Mouse (Mus musculus) G1E (cell line): ENCODE data around the gene Pla2g4b. TPM values are rescaled to one million over a fixed set of nuclear protein-coding genes. Genes with fewer than 3 reads are reported as not detected.

ENCODE experiments used
- ATAC-seq: 2 replicates; pipeline ENCODE4 v1.8.0; 2016; ENCODE audit warnings: mild to moderate bottlenecking; ENCODE audit not compliant: insufficient number of reproducible peaks, poor library complexity, low FRiP score, severe bottlenecking; ENCODE audit errors: extremely low read depth
- DNase-seq: peaks from one replicate; pipeline ENCODE4 v3.0.0; 2012; ENCODE audit warnings: low spot score
- H3K27me3 ChIP-seq: 2 replicates; pipeline ENCODE4 v1.6.1; 2012; ENCODE audit warnings: mild to moderate bottlenecking, low read length, inconsistent platforms; ENCODE audit not compliant: insufficient read depth
- H3K36me3 ChIP-seq: replicated peaks from 2 replicates; pipeline ENCODE3; 2012; ENCODE audit warnings: mild to moderate bottlenecking, inconsistent platforms
- H3K4me1 ChIP-seq: 2 replicates; pipeline ENCODE4 v1.6.1; 2012; ENCODE audit warnings: low read depth, low read length, inconsistent platforms, mixed read lengths; ENCODE audit not compliant: insufficient read depth
- H3K4me3 ChIP-seq: 2 replicates; pipeline ENCODE4 v1.5.1; 2012; ENCODE audit warnings: low read depth, mild to moderate bottlenecking, inconsistent platforms, low read length, moderate library complexity, mixed read lengths
- H3K9me3 ChIP-seq: replicated peaks from 2 replicates; pipeline ENCODE4 v1.6.1; 2012; ENCODE audit warnings: inconsistent platforms
- CTCF ChIP-seq: IDR thresholded peaks from 2 replicates; pipeline ENCODE4 v1.5.1; 2012; ENCODE audit warnings: low read depth, low read length, inconsistent platforms, mixed read lengths
- GATA1 ChIP-seq: IDR thresholded peaks from 2 replicates; pipeline ENCODE4 v1.6.1; 2012; ENCODE audit warnings: borderline replicate concordance, low read length, inconsistent platforms, mixed read lengths
- GATA2 ChIP-seq: IDR thresholded peaks from 2 replicates; pipeline ENCODE4 v1.6.1; 2012; ENCODE audit warnings: low read depth, low read length, inconsistent platforms, borderline replicate concordance
- POLR2AphosphoS5 ChIP-seq: IDR thresholded peaks from 2 replicates; pipeline ENCODE4 v1.6.1; 2012; ENCODE audit warnings: low read depth, low read length, inconsistent platforms; ENCODE audit not compliant: insufficient replicate concordance
- TAL1 ChIP-seq: conservative IDR thresholded peaks from 2 replicates; pipeline ENCODE4 v1.6.1; 2012; ENCODE audit warnings: low read depth, low read length, inconsistent platforms, mixed read lengths
- polyA plus RNA-seq: library from polyadenylated mRNA; stranded (reverse); fragments of >175 nt; gene quantifications from 2 replicates; pipeline ENCODE4 v1.2.3, GENCODE M21; 2012
- total RNA-seq, 2 experiments: library from RNA; stranded (forward) in 1 of 2; stranded (reverse) in 1 of 2; fragments of 200-1000 nt in 1 of 2; fragments of >200 nt in 1 of 2; fragmentation: Nextera tagmentation in 1 of 2; gene quantifications; 2 replicates each; pipeline ENCODE4 v1.2.3; 2014 to 2017

Gene Pla2g4b
- total and polyA plus RNA-seq, 3 experiments, result 0.27 to 0.59 TPM; not detected in 1

DNA sequence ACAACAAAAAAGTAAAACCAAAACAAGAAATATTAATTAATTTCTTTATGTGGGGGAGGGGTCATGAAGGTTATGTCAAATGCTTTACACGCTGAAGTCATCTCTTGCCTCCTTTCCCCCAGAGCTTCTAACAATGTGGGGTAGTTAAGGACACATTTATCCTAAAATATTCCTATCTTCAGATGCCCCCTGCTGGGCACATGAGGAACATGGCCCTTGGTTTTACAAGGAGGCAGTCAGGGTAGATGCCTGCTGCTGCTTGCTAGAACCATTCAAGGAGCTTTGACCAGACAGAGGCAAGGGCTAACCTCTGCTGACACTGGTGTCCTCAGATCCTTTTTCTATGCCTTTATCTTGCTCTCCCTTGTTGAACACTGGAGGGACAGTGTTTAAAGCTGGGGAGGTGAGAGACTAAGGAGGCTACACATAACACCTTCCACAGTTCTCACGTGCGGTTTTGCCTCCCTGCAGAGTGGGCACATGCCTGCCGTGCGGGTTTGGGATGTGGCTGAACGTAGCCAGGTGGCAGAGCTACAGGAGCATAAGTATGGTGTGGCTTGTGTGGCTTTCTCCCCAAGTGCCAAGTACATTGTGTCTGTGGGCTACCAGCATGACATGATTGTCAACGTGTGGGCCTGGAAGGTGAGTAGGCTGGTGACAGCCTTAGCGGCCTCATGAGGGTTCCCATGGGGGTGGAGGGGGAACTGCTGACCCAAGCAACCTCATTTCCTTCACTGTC lies 21.6 kb upstream of the Pla2g4b start:
- no peaks in the 10 kb centered on the region for H3K27me3 ChIP-seq
- TF ChIP-seq CTCF, result peak; percentile 38; the same call in 1 of the 2 replicates
- TF ChIP-seq POLR2AphosphoS5, result no peak
- no peak for ATAC-seq

DNA sequence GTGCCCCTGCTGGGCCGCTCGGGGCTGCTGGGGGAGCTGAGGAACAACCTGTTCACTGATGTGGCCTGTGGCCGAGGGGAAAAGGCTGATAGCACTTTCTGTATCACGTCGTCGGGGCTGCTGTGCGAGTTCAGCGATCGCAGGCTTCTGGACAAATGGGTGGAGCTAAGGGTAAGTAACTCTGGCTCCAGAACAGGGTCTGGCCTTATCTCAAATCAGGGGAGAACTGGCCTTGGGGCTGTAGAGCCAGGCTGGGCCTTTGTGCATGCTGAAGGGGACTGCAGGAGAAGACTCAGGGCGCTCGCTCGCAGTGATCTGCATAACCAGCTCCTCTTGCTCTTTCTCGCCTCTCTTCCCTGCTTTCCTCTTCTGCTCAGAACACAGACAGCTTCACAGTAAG lies 20.3 kb upstream of the Pla2g4b start:
- peaks cover 67% of the 10 kb centered on the region for H3K36me3 ChIP-seq
- H3K27me3 ChIP-seq, result no peaks in the 10 kb centered on the region
- TF ChIP-seq GATA1, result no peak
- no peak for TF ChIP-seq GATA2
- TF ChIP-seq POLR2AphosphoS5, result no peak
- TF ChIP-seq TAL1, result no peak
- TF ChIP-seq CTCF, result no peak
- ATAC-seq (no peak), DNase-seq (no peak)
- H3K9me3 ChIP-seq, result no peaks in the 10 kb centered on the region
- H3K4me3 ChIP-seq, result no peak overlapping the region
- H3K4me1 ChIP-seq, result no peaks in the 10 kb centered on the region

More for the DNA sequence above, 21.6 kb upstream of the Pla2g4b start:
- Histone ChIP-seq H3K4me1 (no peaks in the 10 kb centered on the region), H3K4me3 (no peak overlapping the region), H3K36me3 (peaks cover 61% of the 10 kb centered on the region), H3K9me3 (no peaks in the 10 kb centered on the region)
- peak; percentile 60 for DNase-seq

DNA sequence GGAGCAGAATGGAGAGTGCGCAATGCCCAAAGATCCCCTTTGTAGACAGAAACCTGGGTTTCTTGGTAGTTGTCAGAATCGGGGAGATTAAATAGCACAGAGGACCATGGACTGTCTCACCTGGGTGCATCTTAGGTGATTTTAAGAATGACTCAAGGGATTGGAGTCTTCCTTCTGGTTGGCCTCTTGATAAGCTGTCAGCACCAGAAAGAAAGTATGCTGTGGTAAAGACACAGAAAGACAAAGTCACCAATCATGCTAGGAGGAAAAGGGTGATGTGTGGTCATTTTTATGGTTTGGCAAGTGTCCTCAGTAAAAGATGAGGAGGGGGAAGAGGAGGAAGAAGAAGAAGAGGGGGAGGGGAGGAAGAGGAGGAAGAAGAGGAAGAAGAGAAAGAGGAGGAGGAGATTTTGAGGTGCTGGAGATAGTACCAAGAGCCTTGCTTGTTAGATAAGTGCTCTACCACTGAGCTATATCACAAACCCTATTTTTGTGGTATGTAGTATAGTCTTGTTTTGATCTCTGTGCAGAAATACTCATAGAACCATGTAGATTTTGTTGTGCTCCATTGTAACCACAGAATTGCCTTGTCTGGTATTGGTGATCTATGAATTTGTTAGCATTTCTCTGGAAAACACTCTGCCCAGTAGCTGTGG lies 19.3 kb upstream of the Pla2g4b start:
- no peak for ATAC-seq
- no peak for TF ChIP-seq TAL1
- no peak for TF ChIP-seq GATA1
- no peak for TF ChIP-seq CTCF
- TF ChIP-seq GATA2, result no peak
- no peak for TF ChIP-seq POLR2AphosphoS5
- Histone ChIP-seq H3K4me1 (no peaks in the 10 kb centered on the region), H3K36me3 (peaks cover 75% of the 10 kb centered on the region), H3K27me3 (no peaks in the 10 kb centered on the region), H3K4me3 (no peak overlapping the region), H3K9me3 (no peaks in the 10 kb centered on the region)
- no peak for DNase-seq

DNA sequence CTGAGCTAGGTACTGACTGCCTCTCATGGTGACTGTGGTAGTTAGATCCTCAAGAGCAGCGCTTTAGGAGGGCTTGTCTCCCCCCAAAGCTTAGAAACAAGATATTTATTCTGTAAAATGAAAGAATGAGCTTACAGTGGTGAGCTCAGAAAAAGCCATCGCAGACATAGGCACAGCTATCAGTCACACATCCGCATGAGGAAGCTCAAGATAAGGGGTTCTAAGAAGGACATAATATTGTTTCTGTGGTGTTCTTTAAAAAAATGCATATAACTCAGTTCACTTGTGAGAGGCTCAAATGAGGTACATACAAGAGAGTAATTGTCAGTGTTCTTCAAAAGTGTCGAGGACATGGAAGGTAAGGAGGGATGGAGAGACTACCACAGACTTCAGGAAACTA lies 17.3 kb upstream of the Pla2g4b start:
- TF ChIP-seq TAL1, result no peak
- no peak for TF ChIP-seq GATA1
- no peak for TF ChIP-seq POLR2AphosphoS5
- TF ChIP-seq GATA2, result no peak
- no peak for TF ChIP-seq CTCF
- no peak for DNase-seq
- H3K27me3 ChIP-seq, result no peaks in the 10 kb centered on the region; the same call in 1 of the 2 replicates
- H3K4me3 ChIP-seq, result no peak overlapping the region
- no peaks in the 10 kb centered on the region for H3K4me1 ChIP-seq
- ATAC-seq, result no peak
- H3K36me3 ChIP-seq, result peaks cover 80% of the 10 kb centered on the region
- H3K9me3 ChIP-seq, result no peaks in the 10 kb centered on the region

DNA sequence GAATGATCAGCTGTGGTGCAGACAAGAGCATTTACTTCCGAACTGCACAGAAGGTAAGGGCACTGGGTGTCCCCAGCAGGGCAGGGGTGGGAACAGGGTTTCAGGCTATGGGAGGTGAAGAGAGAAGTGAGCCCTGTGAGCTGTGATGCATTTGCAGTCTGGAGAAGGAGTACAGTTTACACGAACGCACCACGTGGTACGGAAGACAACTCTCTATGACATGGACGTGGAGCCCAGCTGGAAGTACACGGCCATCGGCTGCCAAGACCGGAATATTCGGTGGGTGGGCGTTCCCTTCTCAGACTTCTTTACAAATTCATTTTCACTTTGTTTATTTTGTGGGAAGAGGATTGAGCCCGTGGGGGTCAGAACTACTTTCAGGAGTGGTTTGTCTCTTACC lies 15.6 kb upstream of the Pla2g4b start:
- Histone ChIP-seq H3K9me3 (no peaks in the 10 kb centered on the region), H3K27me3 (no peaks in the 10 kb centered on the region; the same call in 1 of the 2 replicates), H3K36me3 (peaks cover 90% of the 10 kb centered on the region), H3K4me1 (no peaks in the 10 kb centered on the region), H3K4me3 (no peak overlapping the region)
- no peak for ATAC-seq
- TF ChIP-seq CTCF (no peak), POLR2AphosphoS5 (no peak), GATA2 (no peak), TAL1 (no peak), GATA1 (no peak)
- DNase-seq, result no peak

DNA sequence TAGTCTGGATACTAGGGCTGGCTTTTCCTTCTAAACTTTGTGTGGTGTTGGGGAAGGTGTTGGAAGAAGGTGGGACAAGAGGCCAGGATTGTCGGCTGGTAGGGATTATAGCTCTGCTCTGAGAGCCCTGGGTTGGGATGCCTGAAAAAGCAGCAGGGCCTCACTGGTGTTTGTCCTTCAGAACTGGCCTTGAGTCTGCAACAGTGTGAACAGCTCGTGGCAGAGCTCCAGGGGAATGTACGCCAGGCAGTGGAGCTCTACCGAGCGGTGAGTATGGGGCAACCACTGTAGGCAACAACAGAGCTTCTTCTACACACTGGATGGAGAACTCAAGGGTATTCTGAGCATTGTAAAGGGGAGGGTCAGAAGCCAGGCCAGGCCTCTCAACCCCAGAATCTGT lies 8.9 kb upstream of the Pla2g4b start:
- TF ChIP-seq TAL1 (no peak), POLR2AphosphoS5 (no peak), CTCF (no peak), GATA2 (no peak), GATA1 (no peak)
- DNase-seq (no peak), ATAC-seq (no peak)
- peaks cover 66% of the 10 kb centered on the region for H3K36me3 ChIP-seq
- H3K4me3 ChIP-seq, result no peak overlapping the region
- H3K4me1 ChIP-seq, result peaks cover 22% of the 10 kb centered on the region
- H3K9me3 ChIP-seq, result no peaks in the 10 kb centered on the region
- no peaks in the 10 kb centered on the region for H3K27me3 ChIP-seq
